Mouse (Mus musculus) 3134 (cell line): ENCODE measurements around the gene Col27a1.

Experiments used
- DNase-seq: peaks from one replicate; pipeline ENCODE4 v3.0.0-alpha.2; 2011; ENCODE audit warnings: low spot score; ENCODE audit not compliant: insufficient read length; ENCODE audit errors: extremely low read depth

Gene Col27a1

DNA sequence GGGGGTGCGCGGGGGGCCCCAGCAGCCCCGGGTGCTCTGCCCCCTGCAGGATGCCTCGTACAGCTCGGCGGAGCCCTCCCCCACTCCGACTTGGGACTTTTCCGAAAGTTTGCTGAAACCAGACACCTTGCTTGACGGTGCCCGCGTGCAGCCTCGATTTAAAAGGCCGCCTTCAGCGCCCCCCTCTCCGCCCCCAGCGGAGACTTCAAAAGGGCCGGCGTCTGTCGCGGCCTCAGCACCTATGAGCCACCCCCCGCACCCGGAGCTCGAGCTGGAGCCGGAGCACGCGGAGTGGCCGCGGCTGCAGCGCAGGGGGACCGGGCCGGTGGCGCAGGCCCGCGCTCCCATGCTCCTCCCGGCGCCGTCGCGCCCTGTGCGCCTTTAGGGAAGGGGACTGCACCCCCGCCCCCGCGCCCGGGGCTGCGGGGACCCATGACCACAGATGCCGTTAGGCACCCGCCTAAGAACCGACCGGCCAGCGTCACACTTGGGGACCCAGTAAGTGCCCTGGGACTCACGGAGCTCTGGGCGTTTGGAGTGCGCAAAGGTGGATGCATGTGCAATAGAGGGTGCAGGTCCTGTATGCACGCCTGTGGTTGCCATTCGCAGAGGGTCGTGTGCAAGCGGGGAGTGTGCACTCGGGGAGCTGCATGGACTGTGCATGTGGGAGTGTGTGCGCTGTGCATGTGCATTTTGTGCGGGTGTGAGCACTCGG is at the start of gene Col27a1:
Col27a1 (plus strand) TSS at position 98 of the 715 bp plus-strand sequence.
- DNase-seq: no peak

DNA sequence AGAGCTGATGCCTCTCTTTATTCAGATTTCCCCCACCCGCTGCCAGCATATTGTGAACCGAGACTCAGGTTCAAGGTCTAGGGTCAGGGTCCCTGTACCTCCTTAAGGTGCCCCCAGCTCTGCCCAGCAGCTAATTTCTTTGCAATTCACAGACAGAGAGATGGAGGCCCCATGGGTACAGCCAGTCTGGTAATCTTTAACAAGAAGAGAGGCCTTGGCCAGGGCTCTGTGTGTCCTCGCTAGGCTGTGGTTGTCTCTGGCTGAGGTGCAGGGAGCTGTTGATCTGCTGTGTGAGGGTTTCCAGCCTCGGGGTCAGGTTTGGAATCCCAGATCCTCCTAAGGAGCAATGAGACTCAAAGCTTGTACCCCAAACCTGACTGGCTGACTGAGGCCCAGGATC is 48.2 kb upstream of the Col27a1 start:
- no peak for DNase-seq

DNA sequence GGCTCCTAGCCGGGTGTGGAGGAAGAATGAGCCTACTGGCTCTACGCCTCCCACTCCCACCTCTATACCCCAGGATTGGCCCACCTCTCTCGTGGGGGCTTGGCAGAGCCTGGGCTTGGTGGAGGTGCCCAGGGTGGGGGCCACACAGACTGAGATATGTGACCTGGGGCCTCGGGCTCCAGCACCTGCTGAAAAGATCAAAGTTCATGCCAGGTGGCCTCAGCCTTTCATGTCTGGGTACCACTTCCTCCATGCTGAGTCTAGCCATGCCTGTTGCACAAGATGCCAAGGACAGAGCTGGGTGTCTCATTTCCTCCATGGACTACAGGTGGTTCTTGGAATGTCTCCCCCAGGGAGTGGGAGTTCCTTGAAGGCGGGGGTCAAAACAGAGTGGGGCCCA is 47.5 kb upstream of the Col27a1 start:
- DNase-seq: no peak

DNA sequence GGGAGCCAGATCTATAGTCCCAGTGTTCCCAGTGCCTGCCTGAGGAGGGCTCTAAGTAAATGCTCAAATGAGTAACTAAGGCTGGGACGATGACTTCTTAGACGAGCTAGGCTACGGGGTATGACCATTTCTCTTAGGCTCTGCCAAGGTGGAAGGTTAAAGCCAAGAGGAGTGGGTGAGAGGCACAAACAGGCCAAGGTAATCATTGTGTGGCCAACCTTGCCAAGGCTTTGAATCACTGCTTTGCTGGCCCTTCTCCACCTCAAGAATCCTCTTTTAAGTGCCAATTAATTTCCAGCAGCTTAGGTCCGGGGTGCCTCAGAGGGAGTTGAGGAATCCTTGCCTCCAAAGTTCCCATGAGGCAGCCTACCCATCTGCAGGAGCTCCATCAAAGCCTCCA is 43.7 kb upstream of the Col27a1 start:
- DNase-seq: no peak

DNA sequence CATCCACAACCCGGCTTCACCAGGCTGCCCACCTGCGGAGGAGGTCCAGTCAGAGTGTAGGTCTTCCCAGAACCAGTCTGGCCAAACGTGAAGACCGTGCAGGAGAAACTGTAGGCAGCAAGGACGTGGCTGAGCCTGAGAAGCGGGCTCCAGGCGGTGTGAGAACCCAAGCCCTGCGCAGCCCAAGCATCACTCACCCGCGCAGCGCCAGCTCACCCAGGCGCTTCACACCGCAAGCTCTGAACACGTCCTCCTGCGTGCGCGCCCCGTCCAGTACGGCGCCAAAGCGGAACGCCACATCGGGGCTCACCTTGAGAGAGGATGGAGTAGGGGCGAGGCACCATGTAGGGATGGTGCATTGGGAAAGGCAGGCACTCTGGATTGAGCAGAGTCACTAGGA is 42.7 kb upstream of the Col27a1 start:
- no peak for DNase-seq

DNA sequence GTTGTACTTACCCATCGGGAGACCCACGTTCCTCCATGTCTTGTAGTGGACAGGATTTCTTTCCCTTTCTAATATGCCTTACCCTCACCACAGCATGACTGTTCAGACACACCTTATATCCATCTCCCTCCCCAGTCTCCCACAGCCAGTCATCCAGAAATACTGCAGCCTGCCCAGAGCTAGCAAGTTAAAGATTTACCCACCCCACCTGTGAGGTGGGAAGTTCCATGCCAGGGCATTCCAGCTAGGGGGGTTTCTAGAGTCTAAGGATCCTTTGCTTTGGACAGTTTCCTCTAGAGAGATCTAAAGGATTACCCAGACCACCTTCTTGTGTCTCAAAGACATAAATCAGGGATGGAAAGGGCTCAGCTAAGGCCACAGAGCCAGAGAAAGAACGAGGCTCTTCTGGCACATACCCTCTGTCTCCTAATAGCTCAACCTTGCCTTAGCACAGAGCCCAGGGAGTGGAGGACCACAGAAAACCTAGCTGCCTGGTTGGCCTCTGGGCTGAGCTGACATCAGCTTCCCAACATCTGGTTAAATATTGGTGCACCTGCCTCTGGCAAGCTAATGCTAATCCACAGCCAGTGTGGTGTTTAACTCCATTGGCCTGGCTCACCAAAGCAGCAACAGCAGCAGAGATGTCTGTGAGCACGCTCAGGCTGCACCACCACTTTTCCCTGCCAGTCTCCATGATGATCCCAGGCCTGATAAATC is 41.7 kb upstream of the Col27a1 start, which contains the start of gene Kif12:
Kif12 (minus strand) TSS at position 163 of the 717 bp plus-strand sequence.
- DNase-seq: no peak

DNA sequence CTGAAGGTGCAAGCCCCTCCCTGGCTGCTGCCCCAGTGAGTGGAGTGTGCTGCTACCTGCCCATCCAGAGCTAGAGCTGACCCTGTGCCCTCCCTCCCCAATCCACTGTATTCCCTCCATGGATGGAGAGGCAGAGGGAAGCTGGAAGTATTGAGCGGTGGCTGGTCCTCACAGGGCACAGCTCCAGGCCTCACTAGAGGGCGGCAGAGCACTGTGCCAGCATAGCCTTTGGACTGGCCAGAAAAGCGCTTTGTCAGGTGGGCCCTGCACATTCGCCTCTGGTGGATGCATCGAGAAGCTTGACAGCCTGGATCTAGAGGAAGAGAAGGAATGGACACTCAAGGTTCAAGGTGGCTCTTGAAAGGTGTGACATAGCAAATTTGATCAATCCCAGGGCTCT is 32.2 kb upstream of the Col27a1 start:
- DNase-seq: no peak

DNA sequence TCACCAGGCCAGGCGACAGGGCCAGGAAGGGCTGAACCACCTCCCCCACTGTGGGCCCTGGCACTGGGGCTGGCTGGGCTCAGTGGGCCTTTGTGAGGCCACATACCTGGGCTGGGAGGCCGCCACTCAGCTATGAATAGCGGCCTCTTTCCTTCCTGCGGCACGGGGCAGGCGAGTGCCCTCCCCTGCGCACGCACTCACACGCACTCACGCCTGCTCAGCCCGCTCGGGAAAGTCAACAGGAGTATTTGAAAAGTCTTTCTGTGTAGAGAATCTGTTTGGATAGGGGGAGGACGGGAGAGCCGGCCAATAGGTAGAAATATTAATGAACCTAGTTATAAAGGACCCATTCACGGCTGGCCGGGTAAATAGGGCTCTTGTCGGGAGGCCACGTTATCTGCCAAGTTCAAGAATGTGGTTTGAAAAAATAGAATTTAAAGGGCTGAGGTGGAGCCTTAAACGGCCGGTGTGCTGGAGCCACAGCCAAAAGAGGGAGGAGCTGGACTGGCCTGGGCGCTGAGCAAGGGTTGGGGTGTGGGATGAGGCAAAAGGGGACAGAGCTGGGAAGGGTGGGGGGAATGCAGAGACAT is 27.4 kb upstream of the Col27a1 start:
- no peak for DNase-seq

DNA sequence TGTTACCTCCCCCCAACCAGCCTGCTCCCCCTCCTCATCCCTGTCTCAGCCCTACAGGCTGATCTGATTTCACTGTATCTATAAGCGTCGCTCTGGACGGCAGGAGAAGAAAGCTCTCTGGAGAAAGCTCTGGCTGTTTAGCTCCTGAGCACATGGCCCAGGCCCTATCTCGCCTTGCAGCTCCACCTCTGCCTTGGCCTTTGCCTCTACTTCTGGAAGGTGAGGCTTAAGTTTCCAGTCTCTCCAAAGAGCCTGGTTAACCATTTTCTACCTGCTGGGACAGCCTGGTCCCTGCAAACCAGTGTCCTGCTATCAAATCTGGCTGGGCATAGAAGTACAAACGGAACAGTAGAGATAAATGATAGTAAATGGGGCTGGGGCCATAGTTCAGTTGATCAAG is 22.2 kb upstream of the Col27a1 start:
- DNase-seq: no peak

DNA sequence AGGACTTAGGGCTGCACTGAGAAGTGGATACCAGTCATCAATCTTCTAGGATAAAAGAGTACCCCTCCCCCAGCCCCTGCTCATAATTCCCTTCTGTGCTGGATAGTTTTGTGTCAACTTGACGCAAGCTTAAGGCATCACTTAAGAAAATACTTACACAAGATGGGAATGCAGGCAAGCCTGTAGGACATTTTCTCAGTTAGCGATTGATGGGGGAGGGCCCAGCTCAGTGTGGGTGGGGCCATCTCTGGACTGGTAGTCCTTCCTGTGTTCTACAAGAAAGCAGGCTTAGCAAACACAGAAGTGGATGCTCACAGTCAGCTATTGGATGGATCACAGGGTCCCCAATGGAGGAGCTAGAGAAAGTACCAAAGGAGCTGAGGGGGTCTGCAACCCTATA is 19.4 kb upstream of the Col27a1 start:
- no peak for DNase-seq

DNA sequence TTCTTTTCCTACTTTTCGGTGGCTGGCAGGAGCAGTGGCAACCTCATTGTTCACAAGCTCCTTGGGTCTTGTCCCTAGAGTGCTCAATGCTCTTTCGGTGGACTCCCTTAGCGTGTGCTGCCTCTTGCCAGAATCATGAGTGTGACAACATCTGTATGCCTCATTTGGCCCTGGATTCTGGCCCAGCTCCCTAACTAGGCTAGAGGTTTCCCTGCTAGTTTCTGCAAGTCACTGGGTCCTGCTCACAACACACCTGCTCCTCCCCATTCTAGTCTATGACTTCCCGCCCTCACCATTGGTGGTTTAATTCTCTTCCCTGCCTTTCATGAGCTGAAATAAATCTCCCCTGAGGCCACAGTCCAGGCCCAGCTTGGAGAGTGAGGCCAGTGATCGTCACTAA is 14.4 kb upstream of the Col27a1 start:
- no peak for DNase-seq

DNA sequence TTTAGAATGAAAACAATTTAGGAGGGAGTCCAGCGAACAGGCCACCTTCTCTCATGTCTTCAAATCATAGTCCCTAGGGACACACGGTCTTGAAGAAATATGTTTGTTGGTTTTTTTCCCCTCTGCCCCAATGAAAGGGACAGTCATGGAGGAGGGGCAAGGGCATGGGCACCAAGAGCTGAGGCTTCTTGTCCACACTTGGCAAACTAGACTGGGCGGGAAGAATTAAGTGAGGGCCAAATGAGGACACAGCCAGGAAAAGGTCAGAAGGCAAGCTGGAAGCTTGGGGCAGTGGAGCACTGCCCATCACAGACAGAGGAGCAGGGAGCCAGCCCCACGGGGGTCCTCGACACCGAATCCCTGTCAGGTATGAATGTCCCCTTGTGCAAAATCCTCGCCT is 9.9 kb upstream of the Col27a1 start:
- no peak for DNase-seq

DNA sequence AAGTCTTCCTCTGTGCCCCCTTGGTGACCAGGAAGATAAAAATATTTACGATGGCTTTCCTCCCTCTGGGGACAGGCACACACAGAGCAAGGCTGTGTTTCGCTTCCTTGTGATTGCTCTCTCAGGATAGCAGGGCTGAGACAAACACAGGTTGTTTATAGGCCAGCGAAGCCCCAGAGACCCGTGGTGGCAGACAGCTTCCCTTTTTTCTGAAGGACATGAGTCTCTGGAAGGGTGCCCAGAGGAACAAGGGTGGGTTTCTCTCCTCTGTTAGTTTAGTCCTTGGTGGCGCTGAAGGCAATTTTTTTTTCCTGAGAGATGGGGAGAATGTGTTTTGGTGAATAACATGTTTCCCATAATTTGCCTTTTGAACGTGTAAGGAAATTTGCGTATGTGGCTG is 8.2 kb upstream of the Col27a1 start:
- DNase-seq: no peak

DNA sequence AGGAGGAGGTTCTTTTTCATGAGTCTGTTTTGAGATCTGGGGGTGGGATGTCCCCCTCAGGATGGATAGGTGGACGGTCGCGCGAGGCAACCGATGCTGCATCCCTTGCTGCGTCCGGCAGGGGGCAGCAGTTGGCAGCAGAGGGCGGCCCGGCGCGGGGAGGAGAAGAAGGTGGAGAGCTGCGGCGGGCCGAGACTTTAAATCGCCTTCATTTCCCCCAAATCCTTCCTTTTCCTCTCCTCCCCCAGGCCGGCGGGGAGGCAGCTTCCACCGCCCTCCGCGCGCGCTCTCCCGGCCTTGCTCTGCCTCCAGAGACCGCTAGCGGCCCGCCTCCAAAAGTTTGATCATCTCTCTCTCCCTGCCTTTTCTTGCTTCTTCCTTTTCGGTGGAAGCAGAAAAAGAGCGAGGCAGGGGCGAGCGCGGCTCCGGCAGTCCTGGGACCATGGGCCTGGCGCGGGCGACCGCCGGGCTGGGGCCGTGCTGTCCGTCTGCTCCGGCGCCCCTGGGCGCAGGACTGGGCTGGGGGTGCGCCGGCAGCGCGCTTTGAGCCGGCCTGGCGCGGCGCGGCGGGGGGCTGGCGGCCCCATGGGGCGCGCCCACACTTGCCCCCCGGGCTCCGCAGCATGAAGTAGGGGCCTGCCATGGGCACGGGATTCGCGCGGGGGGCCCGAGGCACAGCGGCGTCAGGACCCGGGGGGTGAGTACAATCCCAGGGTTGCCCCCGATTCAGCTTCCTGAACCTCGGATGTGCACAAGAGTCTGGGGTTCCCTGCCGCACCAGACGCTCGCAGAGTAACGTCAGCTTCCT is 1.6 kb downstream of the Col27a1 start:
- DNase-seq: no peak

DNA sequence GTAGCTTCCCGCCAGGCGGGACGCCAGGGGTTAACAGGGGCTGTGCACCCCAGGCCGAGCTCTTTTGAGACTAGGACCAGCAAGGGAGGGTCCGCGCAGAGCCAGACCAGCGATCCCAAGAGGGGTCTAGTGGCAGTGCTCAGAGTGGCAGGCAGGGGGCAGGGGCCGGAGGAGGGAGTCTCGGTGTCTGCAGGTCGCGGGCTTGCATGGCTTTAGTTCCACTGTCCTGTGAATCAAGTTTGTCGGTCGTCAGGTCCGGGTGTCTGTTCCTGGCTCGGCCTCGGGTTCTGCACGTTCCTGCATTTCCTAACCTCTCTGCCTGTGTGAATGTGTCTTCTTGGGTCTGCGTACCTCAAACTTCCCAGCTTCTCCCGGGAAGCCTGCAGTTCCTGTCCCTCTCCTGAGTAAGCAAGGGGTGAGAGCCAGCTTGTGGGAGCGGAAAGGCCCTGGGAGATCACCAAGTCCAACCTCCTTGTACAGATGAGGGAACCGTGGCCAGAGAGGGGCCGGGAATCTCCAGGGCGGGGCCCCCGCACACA is 2.3 kb downstream of the Col27a1 start:
- DNase-seq: no peak

DNA sequence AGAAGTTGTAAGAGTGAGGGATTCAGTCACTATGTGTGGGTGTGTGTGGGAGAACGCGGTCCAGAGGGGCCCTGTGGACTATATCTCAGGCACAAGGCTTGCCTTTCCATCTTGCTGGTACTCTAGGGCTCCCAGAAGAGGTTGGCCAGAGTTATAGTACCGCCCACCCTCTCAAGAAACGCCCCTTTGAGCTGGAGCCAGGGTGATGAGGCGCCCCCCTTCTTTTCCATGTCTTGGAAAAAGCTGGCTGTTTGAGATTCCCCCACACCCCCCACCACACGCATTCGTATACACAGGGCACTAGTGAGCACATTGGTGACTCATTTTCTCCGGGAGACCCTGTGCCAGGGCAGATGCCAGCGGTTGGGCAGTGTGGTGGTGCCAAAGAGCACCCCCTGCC is 2.8 kb downstream of the Col27a1 start:
- DNase-seq: no peak

DNA sequence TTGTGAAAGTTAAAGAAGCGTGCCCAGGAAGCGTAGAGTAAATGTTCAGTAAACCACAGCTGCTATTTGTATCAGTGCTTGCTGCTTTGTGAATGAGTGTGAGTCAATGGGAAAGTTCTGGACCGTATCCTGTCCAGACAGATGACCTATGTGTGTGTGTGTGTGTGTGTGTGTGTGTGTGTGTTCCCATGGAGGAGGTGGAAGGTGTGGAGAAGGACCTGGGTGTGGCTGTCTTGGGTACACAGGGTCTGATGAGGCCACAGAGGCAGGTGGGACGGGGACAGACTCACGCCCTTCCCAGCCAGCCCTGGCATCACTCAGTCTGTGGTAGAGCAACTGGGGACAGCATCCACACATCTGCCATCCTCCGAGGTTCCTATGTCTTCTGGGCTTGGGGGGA is 3.7 kb downstream of the Col27a1 start:
- no peak for DNase-seq

DNA sequence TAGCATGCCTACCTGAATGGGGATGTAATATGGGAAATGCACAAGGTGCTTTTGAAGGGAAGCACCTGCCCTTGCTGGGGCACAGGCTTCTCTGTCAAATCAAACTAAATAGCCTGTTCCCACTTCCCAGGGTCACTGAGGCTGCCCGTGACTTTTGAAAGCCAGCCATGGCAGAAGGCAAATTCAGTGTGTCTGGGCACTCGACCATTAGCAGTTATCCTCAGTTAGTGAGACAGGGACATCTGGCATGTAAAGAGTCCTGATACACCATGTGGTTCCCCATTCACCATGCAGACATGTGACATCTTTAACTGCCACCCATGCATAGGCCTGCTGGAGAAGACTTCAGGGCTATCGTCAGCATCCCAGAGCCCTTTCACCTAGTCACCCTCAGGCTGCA is 5.3 kb downstream of the Col27a1 start:
- DNase-seq: no peak

DNA sequence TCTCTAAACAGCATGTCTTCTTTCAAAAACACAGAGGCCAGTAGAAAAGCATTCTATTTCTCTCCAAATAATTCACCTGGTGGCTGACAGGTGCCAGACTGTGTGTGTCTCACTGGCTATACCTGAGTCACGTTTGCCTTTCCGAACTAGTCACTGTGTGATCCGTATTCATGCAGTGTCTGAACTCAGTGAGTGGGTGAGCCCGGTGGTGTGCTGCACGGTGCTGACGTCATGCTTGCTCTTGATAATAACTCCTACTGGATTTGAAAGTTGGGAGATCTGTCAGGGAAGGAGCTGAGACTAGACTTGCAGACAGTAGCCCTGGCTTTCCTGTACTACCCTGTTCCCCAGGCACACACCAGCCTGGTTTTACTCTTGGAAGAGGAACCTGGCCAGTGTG is 5.8 kb downstream of the Col27a1 start:
- DNase-seq: no peak

DNA sequence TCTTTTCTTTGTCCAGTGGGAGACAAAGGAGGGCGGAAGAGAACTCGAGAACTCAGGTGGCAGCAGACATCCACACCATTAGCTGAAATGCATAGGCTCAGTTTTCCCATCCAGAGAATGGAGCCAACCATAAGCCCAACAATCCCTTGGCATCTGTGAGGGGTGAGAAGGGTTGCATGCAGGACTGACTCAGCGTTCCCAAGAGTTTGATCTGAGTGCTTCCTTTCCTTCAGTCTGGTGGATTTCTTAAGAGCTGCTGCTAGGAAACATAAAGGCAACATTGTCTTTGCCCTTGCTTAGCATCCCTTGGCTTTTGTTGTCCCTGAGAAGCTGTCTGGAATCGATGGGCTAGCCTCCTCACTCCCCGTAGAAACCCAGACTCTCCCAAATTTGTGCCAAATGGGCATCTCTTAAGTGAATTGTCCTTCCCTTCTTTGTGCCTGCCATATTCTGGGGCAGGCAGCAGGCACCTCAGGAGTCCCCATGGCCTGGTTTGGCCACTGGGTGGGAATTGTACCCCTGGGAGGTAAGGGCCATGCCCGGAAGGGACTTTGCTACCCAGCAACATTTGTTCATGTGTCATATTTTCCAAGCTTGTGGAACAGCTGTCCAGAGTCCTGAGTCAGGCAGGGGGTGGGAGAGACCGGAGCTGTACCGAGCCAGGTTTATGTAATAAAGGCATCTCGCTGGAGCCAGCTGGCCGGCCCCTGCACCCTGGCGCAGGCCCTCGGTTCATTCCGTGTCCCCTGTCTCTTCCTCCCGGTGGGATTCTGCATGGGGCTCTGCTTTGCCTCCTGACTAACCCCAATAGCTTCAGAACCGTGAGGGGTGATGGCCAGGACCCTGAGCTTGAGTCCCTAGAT is 7.5 kb downstream of the Col27a1 start:
- DNase-seq: no peak
